Mouse (Mus musculus): ENCODE measurements around the gene Agrn.

- TF ChIP-seq CTCF (IDR thresholded peaks at IDR 0.05; ENCODE audit: insufficient read depth, low read depth, low read length) (no peak), POLR2A (IDR thresholded peaks at IDR 0.05; ENCODE audit: insufficient read depth, low read depth, low read length) (no peak)
These were observed 13.5 kb downstream of the Agrn start for GRCm38 (mm10) chr4:156183747-156184146.

Measured in olfactory bulb, adult 2 months (tissue).